Mouse (Mus musculus) MEL-GATA-1-ER (cell line): Measurements from ENCODE around the gene Coasy.
"Not testable (repeated sequence)": the region's sequence is repeated elsewhere in the genome, so short reads cannot be mapped to it uniquely, and the experiment has no call there.

Experiments used
- DNase-seq: peaks from one replicate; pipeline ENCODE4 v3.0.0-alpha.2; 2012; ENCODE audit warnings: low read depth; ENCODE audit errors: extremely low read depth

Coasy gene

GRCm38 (mm10) chr11:101087682-101088055 is 5.3 kb downstream of the Coasy start:
- DNase-seq: no peak

DNA sequence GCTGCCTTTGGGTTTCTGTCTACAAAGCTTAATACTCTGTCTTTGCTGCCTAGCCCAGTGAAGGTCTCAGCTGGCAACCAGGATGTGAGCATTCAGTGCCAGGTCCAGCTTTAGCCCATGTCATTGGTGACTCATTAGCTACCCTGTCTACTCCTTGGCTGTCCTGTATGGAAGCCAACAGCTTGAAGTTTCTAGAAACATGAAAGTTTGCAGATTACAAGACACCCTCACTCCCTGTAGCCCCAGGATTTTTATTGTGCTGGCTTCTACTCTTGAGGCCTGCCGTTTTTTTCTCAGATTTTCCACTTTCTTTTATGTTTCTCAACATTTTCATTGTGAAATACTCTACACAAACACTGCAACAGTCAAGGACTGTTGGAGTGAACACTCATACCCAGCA is 7.6 kb downstream of the Coasy start:
- DNase-seq: no peak

GRCm38 (mm10) chr11:101094930-101095313 is 12.6 kb downstream of the Coasy start:
- DNase-seq: no peak

- DNase-seq: peak; percentile 67
Measured at GRCm38 (mm10) chr11:101095314-101096024, 13.1 kb downstream of the Coasy start, which contains the start of gene Psmc3ip. TSS of gene Psmc3ip (minus strand) at chr11:101095436.

- no peak for DNase-seq
Measured at GRCm38 (mm10) chr11:101098231-101098630, 15.9 kb downstream of the Coasy start.

- DNase-seq: no peak
Measured at GRCm38 (mm10) chr11:101103011-101103410, 20.6 kb downstream of the Coasy start.

DNA sequence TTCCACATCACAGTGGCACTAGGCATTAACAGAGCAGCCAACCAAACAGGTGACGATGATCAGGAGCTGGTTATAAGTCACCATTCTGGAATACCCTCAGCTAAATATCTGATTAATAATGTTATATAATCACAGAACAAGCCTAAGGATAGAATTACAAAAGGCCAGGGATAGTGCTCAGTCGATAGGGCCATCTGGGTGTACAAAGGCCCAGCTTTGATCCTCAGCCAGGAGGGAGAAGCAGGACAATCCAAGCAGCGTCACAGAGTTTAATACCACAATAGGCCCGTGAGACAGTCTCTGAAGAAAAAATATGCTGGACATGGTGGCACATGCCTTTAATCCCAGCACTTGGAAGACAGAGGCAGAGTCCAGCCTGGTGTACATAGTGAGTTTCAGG is 27.0 kb downstream of the Coasy start:
- no peak for DNase-seq

DNA sequence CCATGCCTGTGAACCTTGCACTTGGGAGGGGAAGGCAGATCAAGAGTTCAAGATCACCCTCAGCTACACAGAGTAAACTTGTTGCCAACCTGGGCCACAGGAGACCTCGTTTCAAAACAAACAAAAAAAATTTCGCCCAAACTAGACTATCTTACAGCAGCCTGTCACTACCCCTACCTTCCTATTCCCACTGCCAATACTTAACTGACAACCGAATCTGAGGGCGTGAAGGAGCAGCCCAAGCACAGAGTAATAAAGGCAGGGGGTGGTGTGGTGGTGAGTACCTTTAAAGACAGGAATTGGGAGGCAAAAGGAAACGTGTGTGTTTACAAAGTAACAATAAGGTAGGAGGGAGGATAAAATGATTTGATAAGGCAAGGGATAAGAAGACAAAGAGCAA is 28.3 kb downstream of the Coasy start:
- DNase-seq: no peak

- DNase-seq: no peak
Measured at GRCm38 (mm10) chr11:101111178-101111577, 28.8 kb downstream of the Coasy start.

GRCm38 (mm10) chr11:101112186-101112585 is 29.8 kb downstream of the Coasy start:
- DNase-seq: no peak

DNA sequence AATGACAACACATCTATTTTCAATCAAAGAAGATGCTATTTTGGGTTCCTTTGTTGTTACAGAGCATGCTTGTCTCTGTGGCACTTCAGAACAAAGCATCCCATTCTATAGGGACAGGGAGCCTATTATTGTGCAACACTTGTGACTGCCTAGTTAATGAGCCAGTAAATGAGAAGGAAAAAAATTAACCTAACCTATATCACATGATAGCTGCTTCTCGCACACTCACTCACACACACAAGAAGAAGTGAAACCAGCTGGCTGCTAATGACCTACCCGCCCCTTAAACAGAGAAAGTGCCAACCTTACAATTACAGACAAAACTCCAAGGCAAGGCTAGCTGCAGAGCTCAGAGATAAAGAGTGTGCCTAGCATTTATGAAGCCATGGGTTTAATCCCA is 33.2 kb downstream of the Coasy start:
- no peak for DNase-seq

DNA sequence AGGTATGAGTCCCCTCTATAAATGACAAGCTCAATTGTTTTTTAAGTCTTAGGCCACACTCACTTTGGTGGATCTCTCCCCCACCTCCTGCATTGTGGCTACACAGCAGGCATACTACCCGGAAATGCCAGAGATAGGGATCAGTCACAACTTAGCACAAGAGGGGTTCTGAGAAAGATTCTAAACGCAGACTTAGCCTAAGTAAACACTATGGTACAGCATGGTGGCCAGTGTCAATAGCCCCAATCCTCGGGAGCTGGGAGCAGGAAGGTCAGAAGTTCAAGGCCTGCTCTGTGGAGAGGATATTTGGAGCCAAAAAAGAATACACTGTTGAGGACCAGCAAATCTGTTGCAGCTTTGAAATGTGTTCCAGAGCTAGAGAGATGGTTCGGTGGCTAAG is 35.7 kb downstream of the Coasy start:
- no peak for DNase-seq

GRCm38 (mm10) chr11:101119131-101119760 is 36.9 kb downstream of the Coasy start:
- DNase-seq: no peak

DNA sequence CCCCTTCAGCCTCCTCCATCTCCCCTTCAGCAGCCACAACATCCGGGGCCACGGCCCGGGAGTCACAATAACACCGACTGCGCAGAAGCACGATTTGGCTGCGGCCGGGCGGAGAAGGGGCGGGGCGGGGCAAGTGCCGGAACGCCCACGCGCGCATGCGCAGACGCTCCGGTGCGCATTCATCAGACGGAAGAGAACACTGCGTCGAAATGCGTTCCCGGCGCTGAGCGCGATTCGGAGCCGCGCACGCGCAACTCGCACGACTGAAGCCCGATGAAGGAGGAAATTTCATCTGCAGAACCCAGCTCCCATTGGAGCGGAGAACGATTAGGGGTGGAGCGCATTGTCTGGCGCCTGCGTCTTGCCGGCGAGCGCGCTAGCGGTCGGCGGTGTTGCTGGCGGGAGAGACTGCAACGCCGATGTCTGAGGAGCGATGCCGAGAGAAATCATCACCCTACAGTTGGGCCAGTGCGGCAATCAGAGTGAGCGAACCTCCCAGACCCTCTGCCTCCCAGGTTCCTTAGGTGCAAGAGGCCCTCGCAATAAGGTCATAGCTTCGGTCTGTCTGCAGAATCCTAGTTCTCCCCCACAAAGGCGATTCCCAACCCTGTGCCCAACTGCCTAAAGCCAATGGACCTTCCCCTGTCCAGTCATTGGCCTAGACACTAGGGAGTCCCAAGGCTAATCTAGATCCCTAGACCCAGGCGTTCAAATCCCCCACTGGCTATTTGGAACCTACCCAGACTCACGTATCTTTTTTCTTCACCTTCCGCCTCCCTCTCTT is 37.6 kb downstream of the Coasy start, which contains the start of the genes Retreg3 and Tubg1:
Gene Retreg3 (minus strand): TSS at position 133 of the 784 bp plus-strand sequence.
Gene Tubg1 (plus strand): TSS at position 178 of the 784 bp plus-strand sequence.
- DNase-seq: peak; percentile 96

DNA sequence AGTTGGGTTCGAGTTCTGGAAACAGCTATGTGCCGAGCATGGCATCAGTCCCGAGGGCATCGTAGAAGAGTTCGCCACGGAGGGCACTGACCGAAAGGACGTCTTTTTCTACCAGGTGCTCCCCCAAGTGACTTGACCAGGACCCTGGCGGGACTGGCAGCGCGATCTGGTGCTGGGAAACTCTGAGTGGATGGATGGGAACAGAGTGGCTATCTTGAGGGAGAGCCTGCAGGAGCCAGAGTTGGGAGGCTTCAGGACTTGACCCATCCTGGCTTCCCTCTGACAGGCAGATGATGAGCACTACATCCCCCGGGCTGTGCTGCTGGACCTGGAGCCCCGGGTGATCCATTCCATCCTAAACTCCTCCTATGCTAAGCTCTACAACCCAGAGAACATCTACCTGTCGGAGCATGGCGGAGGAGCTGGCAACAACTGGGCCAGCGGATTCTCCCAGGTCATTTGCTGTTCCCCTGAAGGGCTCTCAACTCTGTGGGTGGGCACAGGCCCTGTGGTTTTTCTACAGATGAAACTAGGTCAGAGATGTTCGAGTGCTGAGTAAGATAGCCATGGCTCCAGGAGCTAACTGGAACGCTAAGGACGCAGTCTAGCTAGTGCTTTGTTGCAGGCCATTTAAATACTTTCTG is 38.3 kb downstream of the Coasy start:
- no peak for DNase-seq

GRCm38 (mm10) chr11:101124494-101124893 is 42.1 kb downstream of the Coasy start:
- DNase-seq: not testable (repeated sequence)

- DNase-seq: not testable (repeated sequence)
Measured at GRCm38 (mm10) chr11:101125008-101125407, 42.6 kb downstream of the Coasy start.

GRCm38 (mm10) chr11:101127075-101127474 is 44.7 kb downstream of the Coasy start:
- no peak for DNase-seq

DNA sequence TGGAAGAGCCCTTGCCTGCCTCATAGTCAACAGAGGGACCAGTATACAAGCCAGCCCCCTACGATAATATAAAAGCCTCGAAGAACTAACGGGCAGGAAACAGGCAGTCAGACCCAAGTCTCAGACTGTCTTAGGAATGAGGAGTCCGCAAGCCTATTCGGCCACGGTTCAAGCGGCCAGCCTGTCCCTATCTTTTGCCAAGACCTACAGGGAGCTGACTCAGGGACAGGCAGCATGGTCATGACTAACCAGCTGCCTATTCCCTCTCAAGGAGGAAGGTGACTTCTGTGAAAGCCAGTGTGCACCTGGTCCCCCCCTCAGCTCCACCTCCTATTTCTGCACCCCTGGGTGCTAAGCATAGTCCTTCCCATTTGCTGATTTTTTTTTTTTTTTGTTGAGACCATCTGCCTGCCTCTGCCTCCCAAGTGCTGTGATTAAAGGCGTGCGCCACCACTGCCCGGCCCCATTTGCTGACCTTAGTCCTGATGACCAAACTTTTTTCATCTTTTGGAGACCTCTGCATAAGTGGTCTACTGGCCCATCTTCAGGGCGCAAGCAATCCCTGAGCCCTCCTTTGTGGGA is 46.7 kb downstream of the Coasy start:
- no peak for DNase-seq

GRCm38 (mm10) chr11:101130056-101130756 is 47.8 kb downstream of the Coasy start:
- DNase-seq: no peak

DNA sequence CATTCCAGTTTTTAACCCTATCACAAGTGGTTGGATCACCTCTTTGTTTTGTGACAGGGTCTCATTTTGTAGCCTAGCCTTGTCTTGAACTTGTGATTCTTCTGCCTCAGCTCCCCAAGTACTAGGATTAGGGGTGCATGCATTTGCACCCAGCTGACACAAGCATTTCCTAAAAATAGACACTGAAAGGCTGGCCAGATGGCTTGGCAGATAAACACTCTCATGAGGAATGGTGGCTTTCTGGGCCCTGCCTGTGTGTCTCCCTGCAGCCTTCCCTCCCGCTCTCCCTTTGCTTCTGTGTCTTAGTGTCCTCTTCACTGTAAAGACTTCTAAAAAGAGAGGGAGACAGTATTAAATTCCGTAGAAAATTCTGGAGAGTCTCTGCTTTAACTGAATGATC is 48.8 kb downstream of the Coasy start:
- DNase-seq: peak; percentile 41
